Mouse (Mus musculus): ENCODE results near the gene Ralgds. TPM values are rescaled to one million over a fixed set of nuclear protein-coding genes. Genes with fewer than 3 reads are reported as not detected.

Gene Ralgds
- total RNA-seq, 2 experiments from 2014 or later: 8.7 to 11.5 TPM

GRCm38 (mm10) chr2:28564380-28564779 lies 51.5 kb downstream of the Ralgds start:
- DNase-seq: no peak

GRCm38 (mm10) chr2:28566545-28566944 lies 53.6 kb downstream of the Ralgds start:
- DNase-seq: peak in 1 of 2 experiments; percentile 51

- no peak for DNase-seq
Measured at GRCm38 (mm10) chr2:28569903-28570302, 57.0 kb downstream of the Ralgds start.

- DNase-seq: no peak
Measured at GRCm38 (mm10) chr2:28575341-28575740, 62.4 kb downstream of the Ralgds start.

- no peak for DNase-seq
Measured at GRCm38 (mm10) chr2:28576815-28577214, 63.9 kb downstream of the Ralgds start.

- DNase-seq: no peak
Measured at GRCm38 (mm10) chr2:28578003-28578402, 65.1 kb downstream of the Ralgds start.

GRCm38 (mm10) chr2:28582647-28583353 lies 69.9 kb downstream of the Ralgds start:
- peak; percentile 92 to 95 for DNase-seq

GRCm38 (mm10) chr2:28583651-28584050 lies 70.7 kb downstream of the Ralgds start, which contains the start of gene Gtf3c5:
TSS of gene Gtf3c5 (minus strand) at chr2:28583751.
- no peak for DNase-seq

GRCm38 (mm10) chr2:28585043-28585571 lies 72.2 kb downstream of the Ralgds start:
- peak; percentile 80 to 89 for DNase-seq

- no peak for DNase-seq
Measured at GRCm38 (mm10) chr2:28585730-28586129, 72.8 kb downstream of the Ralgds start.

GRCm38 (mm10) chr2:28588574-28588973 lies 75.6 kb downstream of the Ralgds start:
- no peak for DNase-seq

- DNase-seq: peak in 1 of 2 experiments; percentile 23
Measured at GRCm38 (mm10) chr2:28591479-28591878, 78.6 kb downstream of the Ralgds start.

- DNase-seq: peak; percentile 49 to 71
Measured at GRCm38 (mm10) chr2:28592809-28593208, 79.9 kb downstream of the Ralgds start.

GRCm38 (mm10) chr2:28596021-28596420 lies 83.1 kb downstream of the Ralgds start:
- DNase-seq: no peak

GRCm38 (mm10) chr2:28596998-28597397 lies 84.1 kb downstream of the Ralgds start:
- no peak for DNase-seq

- no peak for DNase-seq
Measured at GRCm38 (mm10) chr2:28597733-28598547, 85.0 kb downstream of the Ralgds start.

- DNase-seq: no peak
Measured at GRCm38 (mm10) chr2:28598692-28599568, 86.0 kb downstream of the Ralgds start.

- DNase-seq: no peak
Measured at GRCm38 (mm10) chr2:28599569-28599900, 86.6 kb downstream of the Ralgds start.

- no peak for DNase-seq
Measured at GRCm38 (mm10) chr2:28601720-28602590, 89.0 kb downstream of the Ralgds start.
